Mouse (Mus musculus) hindbrain, postnatal 0 days (tissue): ENCODE measurements at regions not wholly inside any gene's neighbourhood (a gene's known extent, or its start where the extent isn't known, plus 50 kb on each side); places are given as distances from the start of the nearest gene placed in this dataset.
A peak's percentile ranks its signal among the peaks of the same experiment; 100 is the strongest.

Experiments used
- ATAC-seq: fragments of 200-750 bp; cut with Nextera tagmentation; 2 replicates; pipeline ENCODE4 v1.8.0; 2017; ENCODE audit warnings: mild to moderate bottlenecking, moderate TSS enrichment, moderate library complexity
- DNase-seq: peaks from one replicate; pipeline ENCODE4 v3.0.0-alpha.2; 2015; ENCODE audit warnings: low spot score
- H3K27ac ChIP-seq: fragments of 300-500 bp; sonication (generic); 2 replicates; pipeline ENCODE4 v1.5.1; 2014; ENCODE audit warnings: mild to moderate bottlenecking
- H3K27me3 ChIP-seq: fragments of 300-500 bp; sonication (generic); 2 replicates; pipeline ENCODE4 v1.6.1; 2014; ENCODE audit warnings: low read length, mixed read lengths; ENCODE audit not compliant: insufficient read depth
- H3K36me3 ChIP-seq: fragments of 300-500 bp; sonication (generic); 2 replicates; pipeline ENCODE4 v1.6.1; 2014; ENCODE audit warnings: low read length, mixed read lengths; ENCODE audit not compliant: insufficient read depth
- H3K4me1 ChIP-seq: fragments of 300-500 bp; sonication (generic); 2 replicates; pipeline ENCODE4 v1.6.1; 2014; ENCODE audit warnings: antibody characterized with exemption, low read length, mixed read lengths; ENCODE audit not compliant: insufficient read depth
- H3K4me2 ChIP-seq: fragments of 300-500 bp; sonication (generic); 2 replicates; pipeline ENCODE4 v1.6.1; 2014; ENCODE audit warnings: low read depth, mild to moderate bottlenecking, low read length, moderate library complexity, mixed read lengths
- H3K4me3 ChIP-seq: fragments of 300-500 bp; sonication (generic); 2 replicates; pipeline ENCODE4 v1.5.1; 2014; ENCODE audit warnings: low read length
- H3K9ac ChIP-seq: fragments of 300-500 bp; sonication (generic); replicated peaks from 2 replicates; pipeline ENCODE4 v1.6.1; 2014; ENCODE audit warnings: mild to moderate bottlenecking, low read length, moderate library complexity, mixed read lengths
- H3K9me3 ChIP-seq: fragments of 300-500 bp; sonication (generic); 2 replicates; pipeline ENCODE4 v1.6.1; 2016; ENCODE audit warnings: low read length, mixed read lengths
- CTCF ChIP-seq: IDR thresholded peaks from 2 replicates; pipeline ENCODE4 v1.5.1; 2016; ENCODE audit warnings: antibody characterized with exemption, control low read depth, low read depth
- WGBS: fragments of 180-500 bp; shearing (Covaris S2); extraction: QIAGEN DNeasy Blood & Tissue Kit; methylation state at CpG from one replicate; pipeline ENCODE4 v1.1.7; 2014; 5-methylcytosine and 5-hydroxymethylcytosine counted together

DNA sequence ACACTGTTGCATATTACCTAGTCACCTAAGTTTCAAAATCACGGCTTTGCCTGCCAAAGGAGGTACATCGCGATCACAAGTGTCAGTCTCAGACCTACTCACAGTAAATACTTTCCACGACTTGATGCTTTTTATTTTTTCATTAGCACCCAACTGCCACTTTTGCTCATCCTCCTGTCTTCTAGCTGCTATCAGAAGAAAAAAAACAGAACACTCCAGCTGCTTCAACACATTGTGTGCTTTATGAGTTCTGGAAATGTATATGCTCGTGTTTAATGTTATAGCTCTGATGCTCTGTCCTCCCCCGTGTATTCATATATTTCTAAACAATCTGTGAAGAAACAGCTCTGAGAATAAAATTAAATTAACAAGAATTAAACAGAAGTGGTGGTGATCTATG is 651.5 kb downstream of the Zpld1 start:
- no peaks in the 10 kb centered on the region for H3K4me1 ChIP-seq
- ATAC-seq: no peak
- no peak overlapping the region for H3K4me2 ChIP-seq
- no peaks in the 10 kb centered on the region for H3K27me3 ChIP-seq
- H3K4me3 ChIP-seq: no peak overlapping the region
- no peaks in the 10 kb centered on the region for H3K36me3 ChIP-seq
- no peak for TF ChIP-seq CTCF
- H3K9ac ChIP-seq: no peak overlapping the region
- H3K27ac ChIP-seq: no peak overlapping the region
- DNase-seq: no peak
- no peaks in the 10 kb centered on the region for H3K9me3 ChIP-seq
- WGBS: 91% methylated on average over 6 of the region's 6 CpGs

- no peaks in the 10 kb centered on the region for H3K36me3 ChIP-seq
- no peak overlapping the region for H3K4me3 ChIP-seq
- H3K9ac ChIP-seq: no peak overlapping the region
- ATAC-seq (no peak), DNase-seq (no peak)
- no peaks in the 10 kb centered on the region for H3K4me1 ChIP-seq
- 92% methylated on average over 1 of the region's 1 CpGs for WGBS
- H3K27me3 ChIP-seq: no peaks in the 10 kb centered on the region
- H3K4me2 ChIP-seq: no peak overlapping the region
- no peaks in the 10 kb centered on the region for H3K9me3 ChIP-seq
- TF ChIP-seq CTCF: no peak
- H3K27ac ChIP-seq: no peak overlapping the region
Measured at GRCm38 (mm10) chr16:54629183-54629582, 668.6 kb downstream of the Zpld1 start.

GRCm38 (mm10) chr16:54592643-54593042 is 705.1 kb downstream of the Zpld1 start:
- DNase-seq (peak; percentile 37), ATAC-seq (no peak)
- Histone ChIP-seq H3K27ac (no peak overlapping the region), H3K36me3 (no peaks in the 10 kb centered on the region), H3K4me2 (no peak overlapping the region), H3K4me1 (no peaks in the 10 kb centered on the region), H3K27me3 (no peaks in the 10 kb centered on the region), H3K9me3 (no peaks in the 10 kb centered on the region), H3K9ac (no peak overlapping the region), H3K4me3 (no peak overlapping the region)
- TF ChIP-seq CTCF: no peak
- 39% methylated on average over 2 of the region's 2 CpGs for WGBS
